Mouse (Mus musculus): Measurements from ENCODE around the gene Papss2.

Gene Papss2

DNA sequence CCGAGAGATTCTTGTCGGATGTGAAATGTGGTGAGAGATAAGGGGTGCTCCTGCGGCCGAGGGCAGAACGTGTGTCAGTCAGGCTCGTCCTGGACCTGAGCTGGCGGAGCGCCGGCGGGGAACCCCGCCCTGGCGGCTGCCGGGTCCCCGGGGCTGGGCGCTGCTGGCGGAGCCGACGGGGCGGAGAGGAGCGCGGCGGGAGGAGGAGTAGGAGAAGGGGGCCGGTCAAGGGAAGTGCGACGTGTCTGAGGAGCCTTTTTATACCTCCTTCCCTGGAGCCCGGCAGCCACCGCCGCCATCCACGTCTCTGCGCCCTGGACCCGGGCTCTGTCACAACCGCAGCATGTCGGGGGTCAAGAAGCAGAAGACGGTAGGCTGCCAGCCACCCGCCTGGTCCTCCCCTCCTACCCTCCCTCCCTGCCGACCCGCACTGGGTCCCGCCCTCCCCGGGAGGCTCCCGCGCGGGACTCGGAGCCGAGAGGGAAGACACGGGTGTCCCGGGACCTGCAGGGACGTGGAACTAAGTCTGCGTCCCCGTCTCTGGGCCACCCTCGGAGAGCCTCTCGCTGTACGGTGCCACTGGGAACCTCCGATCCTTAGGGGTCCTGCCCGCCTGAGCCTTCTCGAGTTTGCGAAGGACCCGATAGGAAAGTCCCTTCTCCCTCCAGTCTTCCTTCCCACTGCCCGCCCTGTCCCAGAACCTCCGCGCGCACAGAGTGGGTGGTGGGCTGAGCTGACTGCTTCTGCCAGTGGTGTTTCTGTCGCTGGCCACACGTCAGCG is at the start of gene Papss2:
Gene Papss2 (plus strand): TSS at position 285 of the 781 bp plus-strand sequence.
- DNase-seq (ENCODE audit: extremely low spot score): peak; percentile 62

DNA sequence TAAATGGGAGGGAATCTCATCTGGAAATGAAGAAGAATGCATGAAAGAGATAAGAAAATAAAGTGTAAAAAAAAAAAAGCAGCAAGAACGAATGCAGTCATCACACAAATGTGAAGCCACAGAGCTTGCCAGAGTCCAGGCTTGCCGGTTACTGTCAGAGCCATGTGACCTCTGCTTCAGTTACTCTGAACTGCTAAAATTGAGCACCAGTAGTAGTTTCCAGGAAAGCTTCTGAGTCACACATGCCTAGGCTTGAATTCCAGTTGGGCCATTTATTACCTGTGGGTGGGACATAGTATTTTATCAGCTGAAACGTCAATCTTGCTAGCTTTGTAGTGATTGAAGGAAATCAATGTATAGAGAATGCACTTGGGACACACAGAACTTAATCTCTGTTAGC is 48.2 kb upstream of the Papss2 start:
- no peak for DNase-seq (ENCODE audit: extremely low spot score)

DNA sequence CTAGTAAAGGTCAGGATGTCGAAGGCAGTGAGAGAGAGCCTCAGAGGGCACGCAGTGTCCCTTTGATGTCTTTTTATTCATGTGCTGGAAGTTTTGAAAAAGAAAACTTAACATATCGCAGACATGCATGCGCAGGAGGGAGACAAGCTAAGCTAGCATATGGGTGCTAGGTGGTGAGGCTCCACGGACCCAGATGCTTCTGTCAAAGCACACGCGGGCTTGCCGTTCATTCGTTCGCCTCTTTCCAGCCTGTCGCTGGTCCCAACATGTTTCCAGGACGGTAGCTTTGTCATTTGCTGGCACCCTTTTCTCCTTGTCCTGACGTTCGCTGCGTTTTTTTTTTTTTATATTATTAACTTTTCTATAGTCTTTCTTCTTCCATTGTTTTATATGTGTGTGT is 47.4 kb upstream of the Papss2 start:
- DNase-seq (ENCODE audit: extremely low spot score): no peak

DNA sequence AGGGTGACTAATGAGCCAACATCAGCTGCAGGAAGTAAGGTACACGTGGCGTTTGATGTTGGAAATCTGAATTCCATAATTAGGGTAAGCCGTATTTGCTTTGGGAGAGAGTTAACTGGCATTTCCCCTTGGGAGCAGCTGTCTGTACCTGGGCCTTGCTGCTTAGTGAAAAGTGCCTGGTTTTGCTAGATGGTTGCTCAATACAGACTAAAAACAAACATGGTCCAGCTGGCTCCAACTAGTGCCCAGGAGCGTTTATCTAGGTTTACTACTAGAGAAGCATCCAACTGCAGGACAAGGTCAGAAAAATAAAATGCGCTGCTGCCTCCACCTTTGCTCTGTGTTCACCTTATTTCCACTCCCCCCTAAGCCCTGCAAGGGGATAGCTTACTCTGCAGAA is 45.1 kb upstream of the Papss2 start:
- DNase-seq (ENCODE audit: extremely low spot score): no peak

DNA sequence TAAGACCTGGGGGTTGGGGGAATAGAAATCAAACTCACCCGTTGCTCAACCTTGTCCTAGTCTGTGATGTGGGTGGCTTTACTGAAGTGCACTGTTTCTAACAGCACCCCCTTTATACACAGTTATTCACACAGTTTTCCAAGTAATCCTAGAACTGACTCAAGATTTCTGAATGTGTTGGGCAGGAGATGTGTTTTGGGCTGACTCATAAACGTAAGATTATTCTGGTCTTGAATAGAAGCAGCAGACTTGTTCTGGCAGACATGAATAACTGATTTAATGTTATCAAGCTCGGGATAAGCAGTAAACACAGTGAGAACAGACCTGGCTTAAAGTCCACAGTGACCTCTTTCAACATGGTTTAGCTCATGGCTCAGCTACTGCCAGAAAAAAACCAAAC is 44.1 kb upstream of the Papss2 start:
- DNase-seq (ENCODE audit: extremely low spot score): no peak

DNA sequence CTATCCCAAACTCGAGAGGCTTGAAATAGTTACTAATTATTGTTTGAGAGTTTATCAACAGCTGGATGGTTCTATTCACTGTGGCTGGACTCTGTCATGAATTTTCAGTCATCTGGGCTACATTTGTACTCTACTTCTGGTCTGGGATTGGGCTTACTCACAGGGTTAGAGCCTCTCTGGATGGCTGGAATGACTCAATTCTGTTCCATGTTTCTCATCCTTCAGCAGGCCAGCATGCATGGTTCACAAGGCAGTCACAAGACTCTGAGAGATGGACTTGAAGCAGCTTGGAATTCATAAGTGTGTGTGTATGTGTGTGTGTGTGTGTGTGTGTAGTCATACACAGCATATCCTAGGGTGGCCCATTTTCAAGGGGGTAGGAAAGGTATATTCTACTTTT is 43.5 kb upstream of the Papss2 start:
- DNase-seq (ENCODE audit: extremely low spot score): no peak

DNA sequence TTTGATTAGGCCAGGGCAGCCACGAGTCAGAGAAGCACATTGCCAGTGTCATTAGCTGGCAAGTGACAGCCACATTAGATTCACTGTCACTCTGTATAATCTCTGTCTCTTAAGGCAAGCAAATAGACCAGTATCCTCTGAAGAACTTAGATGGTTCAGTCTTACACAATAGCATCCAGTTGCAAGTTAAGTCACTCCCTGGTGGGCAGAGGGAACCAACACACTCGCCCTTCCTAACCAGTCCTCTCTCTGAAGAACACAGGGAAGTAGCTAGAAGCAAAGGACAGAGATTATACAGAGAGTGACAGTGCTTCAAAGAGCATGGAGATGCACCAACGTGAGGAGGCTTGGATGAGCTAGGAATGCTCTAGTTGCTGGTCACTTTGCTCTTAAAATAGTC is 42.3 kb upstream of the Papss2 start:
- no peak for DNase-seq (ENCODE audit: extremely low spot score)

DNA sequence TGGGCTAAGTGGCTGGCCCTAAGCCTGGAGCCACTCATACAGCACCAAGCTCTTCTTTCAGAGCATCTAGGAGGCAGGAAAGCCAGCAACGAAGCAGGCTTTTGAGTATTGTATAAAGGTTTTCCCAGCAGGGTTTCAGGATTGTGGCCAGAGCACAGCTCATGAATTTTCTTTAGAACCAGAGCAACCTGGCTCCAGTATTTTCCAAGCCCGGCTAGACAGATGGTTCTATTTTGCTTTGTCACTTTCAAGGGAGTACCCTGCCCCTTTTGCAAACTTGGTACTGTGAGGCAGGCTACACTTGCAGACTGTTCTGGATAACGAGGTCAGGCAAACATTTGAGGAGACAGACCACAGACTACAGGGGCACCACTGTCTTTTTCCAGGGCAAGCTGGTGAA is 40.3 kb upstream of the Papss2 start:
- DNase-seq (ENCODE audit: extremely low spot score): no peak

DNA sequence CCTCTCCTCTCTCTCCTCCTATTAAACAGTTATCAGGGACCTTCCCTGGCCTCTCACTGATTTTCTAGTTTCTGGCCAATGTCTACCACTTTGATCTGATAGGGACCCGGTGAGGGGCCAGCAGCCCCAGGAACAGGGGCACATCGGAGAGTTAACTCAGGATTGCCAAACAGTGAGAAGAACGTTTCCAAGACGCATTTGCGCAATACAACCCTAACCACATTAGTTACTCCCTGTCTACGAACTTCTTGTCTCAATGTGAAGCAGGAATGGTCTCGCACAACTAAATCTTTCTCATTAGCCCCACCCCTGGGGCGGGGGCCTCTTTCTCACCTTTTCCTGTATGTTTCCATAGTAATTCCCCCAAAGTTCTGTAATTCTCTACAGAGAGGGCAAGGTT is 28.6 kb upstream of the Papss2 start:
- no peak for DNase-seq (ENCODE audit: extremely low spot score)

DNA sequence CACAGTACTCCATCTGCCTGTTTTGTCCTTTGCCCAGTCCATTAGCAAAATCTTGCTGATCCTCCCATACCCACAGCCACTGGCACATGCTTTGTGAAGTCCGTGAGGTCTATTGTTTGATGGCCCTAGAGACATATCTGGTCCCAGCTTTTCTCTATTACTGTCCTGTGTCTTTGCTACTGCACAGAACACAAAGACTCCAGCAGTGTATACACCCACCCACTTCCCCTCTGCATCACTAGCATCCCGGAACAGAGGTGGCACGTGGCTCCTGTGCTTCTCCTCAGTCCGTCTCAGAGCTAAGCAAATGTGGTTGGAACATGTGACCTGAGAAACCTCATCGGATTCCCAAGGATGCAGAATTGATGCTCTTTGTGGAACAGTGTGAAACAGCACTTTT is 28.1 kb upstream of the Papss2 start:
- no peak for DNase-seq (ENCODE audit: extremely low spot score)

DNA sequence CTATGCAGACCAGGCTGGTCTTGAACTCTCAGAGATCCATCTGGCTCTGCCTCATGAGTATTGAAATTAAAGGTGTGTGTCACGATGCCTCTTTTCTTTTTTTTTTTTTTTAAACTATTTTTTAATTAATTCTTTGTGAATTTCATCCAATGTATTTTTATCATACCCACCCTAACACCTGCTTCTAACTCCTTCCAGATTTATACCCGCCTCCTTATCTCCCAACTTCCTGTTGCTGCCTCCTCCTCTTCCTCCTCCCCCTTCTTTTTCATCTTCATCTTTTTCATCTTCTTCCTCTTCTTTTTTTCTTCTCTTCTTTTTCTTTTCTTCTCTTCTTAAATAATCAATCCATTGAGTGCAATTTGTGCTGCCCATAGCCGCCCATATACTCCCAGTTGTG is 27.1 kb upstream of the Papss2 start:
- no peak for DNase-seq (ENCODE audit: extremely low spot score)

DNA sequence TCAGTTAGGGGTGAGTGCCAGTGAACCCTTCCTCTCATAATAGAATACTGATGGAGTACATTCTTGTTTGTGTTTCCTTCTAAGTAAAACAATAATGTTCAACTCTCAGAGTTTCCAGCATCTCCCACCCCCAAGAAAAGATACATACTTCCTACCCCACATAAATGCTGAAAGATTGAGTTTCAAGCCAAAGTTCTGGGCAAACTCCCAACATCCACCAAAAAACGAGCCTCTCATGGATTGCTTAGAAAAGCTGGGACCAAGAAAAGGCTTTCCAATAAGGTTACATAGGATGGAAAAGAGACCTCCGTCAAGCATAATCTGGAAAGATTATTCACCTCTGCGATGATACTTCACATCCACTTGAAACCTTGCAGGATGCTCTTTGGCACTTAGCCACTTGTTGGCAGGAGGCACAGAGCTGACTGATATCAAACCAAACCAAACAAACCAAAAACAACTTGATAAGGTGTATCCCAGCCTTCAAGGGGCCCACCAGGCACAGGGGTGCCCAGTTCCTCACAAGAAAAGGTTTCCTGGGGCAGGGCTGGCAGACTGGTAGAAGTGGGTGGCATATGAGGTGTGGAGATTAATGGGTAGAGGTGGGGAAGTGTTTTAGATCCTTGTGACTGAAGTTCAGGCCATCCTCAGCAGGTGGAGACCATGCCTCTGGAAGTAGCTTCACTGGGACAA is 26.5 kb upstream of the Papss2 start:
- no peak for DNase-seq (ENCODE audit: extremely low spot score)

DNA sequence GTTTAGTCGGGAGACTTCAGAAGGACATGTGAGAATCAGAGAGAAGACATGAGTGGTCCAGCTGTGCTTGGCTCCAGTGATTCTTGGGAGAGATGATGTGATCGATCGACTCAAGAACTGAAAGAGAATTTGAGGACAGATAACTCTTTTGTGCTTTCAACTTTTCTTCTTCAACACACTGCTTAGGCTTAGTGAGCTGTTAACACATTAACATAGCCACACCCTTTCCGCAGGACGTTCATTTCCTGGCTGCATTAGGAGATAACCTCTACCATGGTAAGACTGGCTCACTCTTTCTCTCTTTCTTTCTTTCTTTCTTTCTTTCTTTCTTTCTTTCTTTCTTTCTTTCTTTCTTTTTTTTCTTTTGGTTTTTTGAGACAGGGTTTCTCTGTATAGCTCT is 25.9 kb upstream of the Papss2 start:
- DNase-seq (ENCODE audit: extremely low spot score): no peak

DNA sequence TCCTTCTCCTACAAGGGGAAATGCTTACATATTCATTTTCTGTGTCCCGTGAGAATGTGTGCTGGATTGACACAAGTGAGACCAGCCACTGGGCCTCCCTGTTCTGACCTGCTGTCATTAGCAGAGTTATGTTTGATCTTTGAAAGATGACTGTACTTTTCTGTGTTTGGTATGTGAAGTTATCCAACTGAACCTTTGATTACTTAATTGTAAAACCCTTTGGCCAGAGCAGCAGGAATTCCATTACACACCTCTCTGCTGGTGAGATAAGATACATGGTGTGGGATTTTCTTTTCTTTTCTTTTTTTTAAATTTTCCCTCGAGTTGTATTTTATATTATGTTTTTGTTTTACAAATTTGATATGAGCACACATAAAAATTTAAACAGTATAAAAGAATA is 23.4 kb upstream of the Papss2 start:
- no peak for DNase-seq (ENCODE audit: extremely low spot score)

DNA sequence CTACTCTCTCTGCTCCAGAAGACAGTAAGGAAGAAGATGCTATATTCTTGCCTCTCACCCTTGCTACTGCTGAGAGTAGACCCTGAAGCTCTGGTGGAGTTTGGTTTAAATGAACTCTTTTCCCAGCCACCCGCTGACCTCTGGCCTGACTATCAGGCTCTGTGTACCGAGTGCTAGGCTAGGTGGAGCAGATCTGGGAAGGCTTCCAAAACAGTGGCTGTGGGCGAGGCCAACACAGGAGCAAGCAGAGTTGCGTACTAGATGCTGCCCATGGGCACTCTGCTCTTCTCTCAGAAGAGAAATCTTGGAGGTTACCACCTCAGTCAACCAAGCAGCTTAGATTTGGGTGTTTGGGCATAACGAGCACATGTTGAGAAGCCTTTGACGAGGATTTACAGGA is 22.3 kb upstream of the Papss2 start:
- no peak for DNase-seq (ENCODE audit: extremely low spot score)

DNA sequence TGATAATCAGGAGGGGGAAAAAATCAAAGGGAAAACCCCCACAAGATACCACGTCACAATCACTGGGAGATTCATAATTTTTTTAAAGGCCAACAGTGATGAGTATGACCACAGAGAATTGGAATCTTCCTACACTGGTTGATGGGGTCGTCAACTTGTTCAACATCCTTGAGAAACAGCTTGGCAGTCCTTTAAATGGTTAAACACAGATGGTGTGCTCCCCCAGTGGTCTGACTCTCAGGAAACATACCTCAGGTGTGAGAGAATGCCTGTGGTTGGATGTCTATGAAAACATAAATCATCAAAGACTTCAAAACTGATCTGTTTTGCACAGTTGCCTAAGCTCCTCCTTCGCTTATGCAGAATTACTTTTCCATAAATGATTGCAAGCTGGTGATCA is 20.7 kb upstream of the Papss2 start:
- no peak for DNase-seq (ENCODE audit: extremely low spot score)

DNA sequence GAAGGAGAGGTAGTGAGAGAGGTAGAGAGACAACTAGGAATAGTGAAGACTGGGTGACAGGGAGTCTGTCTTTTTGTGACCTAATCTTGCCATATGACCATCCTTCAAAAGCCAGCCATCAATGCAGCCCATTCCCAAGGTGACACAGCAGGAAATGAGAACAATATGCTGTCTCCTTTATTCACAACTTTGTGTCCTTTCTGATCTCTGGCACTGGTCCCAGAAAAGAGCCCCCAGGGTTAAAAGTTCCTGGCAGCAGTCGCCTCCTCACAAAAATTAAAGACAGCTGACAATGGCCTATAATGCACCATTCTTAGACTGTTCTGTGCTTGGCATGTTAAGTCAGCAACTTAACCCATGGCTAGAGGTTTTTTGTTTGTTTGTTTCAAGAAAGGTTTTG is 17.8 kb upstream of the Papss2 start:
- no peak for DNase-seq (ENCODE audit: extremely low spot score)

DNA sequence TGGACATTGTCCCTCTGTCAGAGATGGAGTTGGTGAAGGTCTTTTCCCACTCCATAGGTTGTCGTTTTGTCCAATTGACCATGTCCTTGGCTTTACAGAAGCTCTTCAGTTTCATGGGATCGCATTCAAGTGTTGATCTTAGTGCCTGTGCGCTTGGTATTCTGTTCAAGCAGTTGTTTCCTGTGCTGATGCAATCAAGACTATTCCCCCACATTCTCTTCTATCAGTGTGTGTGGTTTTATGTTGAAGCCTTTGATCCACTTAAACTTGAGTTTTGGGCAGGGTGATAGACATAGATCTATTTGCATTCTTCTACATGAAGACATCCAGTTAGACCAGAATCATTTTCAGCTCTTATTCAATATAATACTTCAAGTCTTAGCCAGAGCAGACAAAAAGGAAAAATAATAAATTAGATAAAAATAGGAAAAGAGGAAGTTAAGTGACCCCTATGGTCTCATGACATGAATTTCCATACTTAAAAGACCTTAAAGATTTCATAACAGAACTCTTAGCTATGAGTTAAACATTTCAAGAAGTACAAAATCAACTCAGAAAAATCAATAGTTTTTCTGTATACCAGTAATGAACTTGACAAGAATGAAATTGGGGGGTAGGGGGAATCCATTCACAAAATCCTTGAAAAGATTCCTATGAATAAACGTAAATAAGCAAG is 12.4 kb upstream of the Papss2 start:
- no peak for DNase-seq (ENCODE audit: extremely low spot score)

DNA sequence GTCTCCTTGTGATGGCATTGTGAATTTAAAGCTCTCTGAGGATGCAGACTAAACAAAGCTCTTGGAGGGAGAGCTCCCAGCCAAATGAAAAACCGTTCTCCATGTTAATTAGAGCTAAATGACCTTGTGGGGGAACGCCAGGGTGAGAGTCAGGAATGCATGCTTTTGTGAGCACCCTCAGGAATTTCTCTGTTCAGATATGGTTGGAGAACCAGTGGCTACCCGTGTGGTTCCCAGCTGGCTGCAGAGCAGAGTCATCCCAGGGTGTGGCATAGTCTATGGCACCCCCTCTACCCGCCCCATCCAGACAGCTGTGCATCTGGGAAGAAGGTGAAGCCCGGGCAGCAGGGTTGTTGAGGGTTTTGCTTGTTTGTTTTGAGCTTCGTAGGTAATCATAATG is 7.9 kb upstream of the Papss2 start:
- no peak for DNase-seq (ENCODE audit: extremely low spot score)

DNA sequence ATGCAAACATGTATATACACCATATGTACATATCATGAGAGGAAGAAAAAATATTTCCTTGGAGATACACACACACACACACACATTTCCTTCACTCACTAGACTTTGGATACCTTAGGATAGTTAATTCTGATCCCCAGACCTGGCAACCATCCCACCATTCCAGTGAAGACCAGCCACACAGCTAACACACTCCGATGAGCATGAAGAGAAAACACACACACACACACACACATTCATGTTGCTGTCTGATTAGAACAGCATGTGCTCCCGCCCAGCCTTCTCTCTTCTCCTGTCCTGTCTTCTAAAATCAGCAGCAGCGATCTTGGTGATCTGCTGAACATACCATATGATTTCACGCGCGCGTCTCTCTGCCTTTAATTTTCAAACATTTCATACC is 2.8 kb upstream of the Papss2 start:
- DNase-seq (ENCODE audit: extremely low spot score): no peak

DNA sequence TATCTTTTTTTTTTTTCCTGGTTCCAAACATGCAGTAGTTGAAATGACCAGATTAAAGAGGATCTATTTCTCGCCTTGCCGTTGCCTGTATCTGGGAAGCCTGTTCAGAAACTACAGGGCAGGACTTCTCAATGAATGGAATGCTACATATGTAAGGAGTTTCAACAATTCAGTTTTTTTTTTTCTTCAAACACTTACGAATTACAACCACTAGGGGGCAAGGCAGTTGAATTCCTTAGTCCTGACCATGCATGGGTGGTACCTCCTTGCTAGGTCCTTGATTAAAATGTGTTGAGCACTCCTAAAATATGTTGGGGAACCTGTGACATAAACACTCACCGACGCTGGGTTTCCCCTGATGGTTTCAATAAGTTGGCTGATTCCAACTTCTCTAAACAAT is 1.7 kb upstream of the Papss2 start:
- DNase-seq (ENCODE audit: extremely low spot score): no peak

DNA sequence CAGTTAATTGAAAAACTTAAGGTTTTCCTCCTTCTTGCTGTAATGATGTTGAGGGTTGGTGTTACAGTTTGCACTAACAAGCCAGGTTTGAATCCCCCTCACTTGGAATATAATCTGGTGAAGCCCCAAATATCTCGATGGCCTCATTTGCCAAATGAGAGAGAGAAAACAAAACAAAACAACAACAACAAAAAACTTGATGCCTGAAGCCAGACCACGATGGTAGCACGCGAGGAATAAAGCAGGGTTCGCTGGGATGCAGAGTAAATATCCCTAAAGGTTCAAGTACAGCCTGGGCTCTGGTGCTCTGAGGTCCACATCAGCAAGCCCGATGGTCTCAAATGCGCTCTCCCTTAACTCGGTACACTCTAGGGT is 472 bp upstream of the Papss2 start:
- no peak for DNase-seq (ENCODE audit: extremely low spot score)

DNA sequence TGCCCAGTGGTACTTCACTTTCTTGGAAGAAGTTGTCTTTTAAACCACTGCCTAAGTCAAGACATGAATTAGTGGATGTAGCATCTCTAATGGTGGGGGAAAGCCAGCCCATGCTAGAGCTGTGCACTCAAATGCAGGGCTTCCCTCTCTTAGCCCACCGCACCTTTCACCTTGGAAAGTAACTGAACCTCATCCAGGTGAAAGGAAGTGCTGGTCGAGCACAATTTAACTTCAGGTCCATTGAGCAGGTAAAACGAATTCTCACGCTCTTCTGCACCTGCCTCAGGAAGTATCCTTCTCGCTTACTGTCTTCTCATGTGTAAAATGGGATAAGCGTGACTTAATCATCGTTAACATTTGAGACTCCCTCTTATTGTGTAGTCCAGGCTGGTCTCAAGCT is 3.4 kb downstream of the Papss2 start:
- no peak for DNase-seq (ENCODE audit: extremely low spot score)
